Mouse (Mus musculus) adrenal gland, postnatal 4 days (tissue): Measurements from ENCODE around the gene Mief2. TPM values are rescaled to one million over a fixed set of nuclear protein-coding genes. Genes with fewer than 3 reads are reported as not detected.

Experiments used
- DNase-seq, 2 experiments: peaks; one replicate each; pipeline ENCODE4 v3.0.0; 2021 to 2022; ENCODE audit warnings: low spot score in 2 of 2, mixed read lengths in 2 of 2
- microRNA-seq: library from miRNA; unstranded; fragments of <30 nt; microRNA quantifications from one replicate; pipeline ENCODE4 v1.2.0, GENCODE M21; 2021
- total RNA-seq, 2 experiments: library from RNA; stranded (reverse); gene quantifications; 2 replicates each; pipeline ENCODE4 v1.2.3; 2021

The Mief2 gene
- total RNA-seq, 2 experiments from 2014 or later: 26.6 to 28.0 TPM

DNA sequence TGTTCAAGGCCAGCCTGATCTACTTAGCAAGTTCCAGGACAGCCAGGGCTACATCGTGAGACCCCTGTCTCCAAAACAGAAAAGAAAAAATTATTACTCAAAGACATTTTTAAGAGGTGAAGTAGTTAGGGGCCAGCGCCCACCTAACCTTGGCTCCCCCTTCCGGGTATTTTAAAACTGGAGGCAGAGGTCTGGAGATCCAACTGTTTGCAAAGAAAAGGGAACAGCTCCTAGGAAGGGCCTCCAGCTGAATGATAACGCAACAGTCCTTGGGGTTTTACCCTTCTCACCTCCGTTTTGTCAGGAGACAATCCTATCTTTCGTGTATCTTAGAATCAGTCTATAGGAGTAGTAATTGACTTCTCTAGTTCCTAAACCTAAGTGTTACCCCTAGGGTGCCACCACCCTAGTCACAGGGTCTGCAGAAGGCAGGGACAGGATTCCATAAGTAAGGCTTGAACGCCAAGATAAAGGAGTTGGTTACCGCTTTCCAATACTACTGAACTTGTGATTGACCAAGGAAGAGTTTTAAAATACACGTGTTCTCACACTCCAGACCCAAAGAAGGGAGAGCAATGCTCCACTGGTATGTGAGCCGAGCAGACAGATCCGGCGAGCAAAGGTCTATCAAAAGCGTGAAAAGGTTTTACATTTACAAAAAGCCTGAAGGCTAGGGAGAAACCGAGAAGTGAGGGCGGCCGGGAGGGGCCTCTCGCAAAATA, 48.1 kb downstream of the Mief2 start:
- no peak for DNase-seq

DNA sequence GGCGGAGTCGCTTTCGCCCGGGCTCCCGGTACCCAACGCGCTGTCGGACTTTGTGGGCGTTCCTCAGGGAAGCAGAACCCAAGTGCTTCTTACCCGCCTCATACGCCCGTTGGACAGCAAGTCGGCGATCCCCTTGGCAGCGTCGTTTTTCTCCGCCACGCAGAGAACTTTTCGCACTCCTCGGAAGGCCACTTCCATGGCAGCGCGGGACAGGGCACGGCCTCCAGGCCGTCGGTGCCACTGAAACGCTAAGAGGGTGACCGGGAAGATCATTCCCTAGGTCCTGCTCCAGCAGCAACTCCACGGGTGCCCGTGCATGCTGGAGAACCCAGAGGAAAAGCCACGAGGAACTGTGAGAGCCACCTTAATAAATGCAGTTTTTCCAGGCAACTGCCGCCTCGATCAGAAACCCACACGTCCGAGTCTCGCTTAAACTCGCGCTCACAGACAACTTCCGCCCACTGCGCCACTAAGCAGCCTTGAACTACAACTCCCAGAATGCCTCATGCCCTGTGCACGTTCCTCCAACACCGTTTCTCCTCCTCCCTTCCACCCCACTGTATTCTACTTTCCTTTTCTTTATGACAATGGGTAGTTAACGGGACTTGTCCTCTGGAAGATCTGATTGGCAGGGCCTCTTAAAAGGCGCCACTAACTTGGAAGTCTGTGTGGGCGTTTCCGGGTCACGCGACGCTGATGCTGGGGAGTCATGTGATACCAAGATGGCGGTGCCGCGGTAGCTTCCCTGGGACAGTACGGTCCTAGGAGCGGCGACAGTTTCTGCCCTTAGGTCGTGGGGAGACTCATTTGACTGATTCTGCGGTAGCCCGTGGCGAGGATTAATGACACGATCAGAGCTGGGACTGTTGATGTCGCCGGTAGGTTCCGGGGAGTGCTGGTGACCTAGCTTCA, 48.9 kb downstream of the Mief2 start, which contains the start of the genes Top3a and Smcr8:
Gene Top3a, minus strand, starts transcription at position 537 of the 912 bp plus-strand sequence.
Gene Smcr8, plus strand, starts transcription at position 696 of the 912 bp plus-strand sequence.
- peak; percentile 38 to 69 for DNase-seq

- DNase-seq: no peak
Observed at GRCm38 (mm10) chr11:60777801-60778370, 49.7 kb downstream of the Mief2 start.

DNA sequence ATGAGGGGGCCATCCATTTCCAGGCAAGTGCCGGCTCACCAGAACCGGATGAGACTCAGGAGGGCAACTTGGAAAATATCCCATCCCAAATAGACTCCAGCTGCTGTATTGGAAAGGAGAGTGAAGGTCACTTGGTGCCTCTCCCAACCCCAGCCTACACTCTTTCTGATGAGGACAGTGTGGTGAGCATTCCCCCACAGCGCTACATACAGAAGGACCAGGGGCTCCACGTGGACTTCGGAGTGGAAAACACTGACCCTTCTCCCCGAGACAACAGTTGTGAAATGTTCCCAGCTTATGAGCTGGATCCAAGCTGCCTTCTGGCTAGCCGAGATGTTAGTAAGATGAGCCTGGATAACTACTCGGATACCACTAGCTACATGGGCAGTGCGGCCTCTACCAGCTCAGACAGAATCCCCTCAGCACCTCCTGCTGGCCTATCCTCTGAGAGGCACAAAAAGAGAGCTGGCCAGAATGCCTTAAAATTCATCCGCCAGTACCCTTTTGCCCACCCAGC, 51.5 kb downstream of the Mief2 start:
- DNase-seq: no peak

Small RNAs within 50 kb of the gene (microRNA-seq; reads per million reads assigned to microRNA genes)
- gene Mir5100: 4.2 reads per million, percentile 12 among the genes with 10 or more reads in this experiment

Other genes with a start within 250 kb of the Mief2 start
- gene Alkbh5, start 192.0 kb upstream of the Mief2 start, total RNA-seq: 10 to 100 TPM; 85.6 to 86.2 TPM
- gene Llgl1, start 28.7 kb upstream of the Mief2 start, total RNA-seq: 10 to 100 TPM; 36.5 to 41.6 TPM
- gene Flii, start 1.1 kb upstream of the Mief2 start, total RNA-seq: 100 to 1,000 TPM; 128 to 129 TPM
- gene Top3a, start 49.0 kb downstream of the Mief2 start, total RNA-seq: 10 to 100 TPM; 18.2 to 19.9 TPM
- 10 to 100 TPM; 21.8 to 23.2 TPM for gene Smcr8, start 49.1 kb downstream of the Mief2 start, total RNA-seq
- 100 to 1,000 TPM in 1 of 2 experiments, 10 to 100 TPM in 1; 93.3 to 105 TPM for gene Shmt1, start 83.3 kb downstream of the Mief2 start, total RNA-seq
- 10 to 100 TPM; 23.5 to 24.3 TPM for gene Dhrs7b, start 102.2 kb downstream of the Mief2 start, total RNA-seq
- gene Tmem11, start 150.9 kb downstream of the Mief2 start, total RNA-seq: 10 to 100 TPM; 41.5 to 42.7 TPM
- 10 to 100 TPM; 30.8 TPM for gene Natd1, start 186.4 kb downstream of the Mief2 start, total RNA-seq
- 10 to 100 TPM; 92.4 to 93.9 TPM for gene Map2k3, start 203.6 kb downstream of the Mief2 start, total RNA-seq